Mouse (Mus musculus): ENCODE measurements around the gene Qpctl. TPM values are rescaled to one million over a fixed set of nuclear protein-coding genes. Genes with fewer than 3 reads are reported as not detected.

Qpctl gene
- polyA plus RNA-seq, 1 experiment from 2014 or later = 21.2 TPM

DNA sequence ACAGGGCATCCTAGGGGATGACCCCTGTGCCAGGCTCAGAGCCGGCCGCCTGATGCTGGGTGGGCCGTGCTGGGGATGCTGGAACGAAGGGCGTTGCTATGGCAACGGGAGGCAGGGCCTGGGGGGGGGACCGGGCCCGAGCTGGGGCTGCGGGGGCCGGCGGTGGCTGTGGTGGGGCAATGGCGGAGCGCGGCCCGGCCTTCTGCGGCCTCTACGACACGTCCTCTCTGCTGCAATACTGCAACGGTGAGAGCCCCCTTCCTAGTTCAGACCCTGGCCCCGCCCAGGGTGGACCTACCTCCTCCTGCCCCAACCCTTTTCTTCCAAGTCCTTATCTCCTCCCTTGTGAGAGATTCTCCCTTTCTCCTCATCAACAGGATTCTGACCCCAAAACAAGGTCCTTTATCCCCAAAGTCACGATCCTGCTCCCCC lies 27.4 kb upstream of the Qpctl start:
- peak; percentile 53 for ATAC-seq (ENCODE audit: low FRiP score)
- Histone ChIP-seq H3K4me1 (peaks cover 48% of the 10 kb centered on the region), H3K9me3 (replicated peaks) (0 out of 2 replicates have a peak, but pooled peaks cover 7% of the 10 kb centered on the region), H3K27ac (peak overlapping the region; percentile 69), H3K4me2 (replicated peaks) (peak overlapping the region; percentile 56), H3K27me3 (peaks cover 63% of the 10 kb centered on the region), H3K36me3 (no peaks in the 10 kb centered on the region), H3K4me3 (peak overlapping the region; percentile 48), H3K9ac (peak overlapping the region; percentile 64)
- 4% methylated on average over 20 of the region's 21 CpGs for WGBS

DNA sequence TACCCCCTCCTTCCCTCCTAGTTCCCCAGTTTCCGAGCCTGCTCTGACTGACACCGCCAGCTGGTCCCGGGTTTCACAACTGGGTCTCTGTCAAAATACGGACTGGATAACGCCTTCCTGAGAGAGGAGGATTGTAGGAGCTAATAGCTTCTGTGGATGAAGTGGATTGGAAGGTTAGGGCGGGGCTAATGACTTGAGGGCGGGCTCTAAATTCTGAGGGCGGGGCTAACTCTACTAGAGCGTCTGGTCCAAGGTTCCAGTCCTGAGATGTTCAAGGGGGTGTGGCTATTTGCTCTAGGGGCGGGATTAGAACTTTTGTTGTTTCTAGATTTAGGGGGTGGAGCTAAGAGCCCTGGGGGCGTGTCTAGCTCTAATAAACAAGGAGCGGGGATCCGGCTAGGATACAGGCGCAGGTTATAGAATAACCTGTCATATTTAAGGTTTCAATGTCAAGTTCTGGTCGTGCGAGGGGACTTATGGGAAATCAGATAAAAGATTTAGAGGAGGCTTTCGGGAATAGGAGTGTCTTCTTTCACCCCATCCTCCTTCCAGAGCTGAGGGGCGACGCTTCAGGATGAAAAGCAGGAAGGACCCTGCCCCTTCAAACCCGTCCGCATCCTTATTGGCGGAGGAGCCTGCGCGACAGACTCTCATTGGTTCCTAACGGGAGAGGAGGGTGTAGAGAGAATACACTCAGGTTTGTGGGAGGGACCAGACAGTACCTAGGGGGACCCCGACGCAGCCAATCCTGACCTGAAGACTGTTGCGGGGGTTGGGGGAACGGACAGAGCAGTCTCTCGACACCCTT lies 26.8 kb upstream of the Qpctl start, which contains the start of gene Eml2:
Gene Eml2 (plus strand): TSS at position 714 of the 808 bp plus-strand sequence.
- H3K4me1 ChIP-seq = peaks cover 47% of the 10 kb centered on the region
- WGBS = under 1% methylated on average over 30 of the region's 30 CpGs
- H3K27me3 ChIP-seq = peaks cover 57% of the 10 kb centered on the region
- H3K4me3 ChIP-seq = peak within 1 kb of the TSS; percentile 48
- ATAC-seq (ENCODE audit: low FRiP score) = peak; percentile 94
- peak within 1 kb of the TSS; percentile 74 for H3K27ac ChIP-seq
- no peaks in the 10 kb centered on the region for H3K36me3 ChIP-seq
- 0 out of 2 replicates have a peak, but pooled peaks cover 7% of the 10 kb centered on the region for H3K9me3 ChIP-seq (replicated peaks)
- peak within 1 kb of the TSS; percentile 56 for H3K4me2 ChIP-seq (replicated peaks)
- peak within 1 kb of the TSS; percentile 64 for H3K9ac ChIP-seq

GRCm38 (mm10) chr7:19172874-19173273 lies 23.8 kb upstream of the Qpctl start:
- ATAC-seq (ENCODE audit: low FRiP score) = 0 out of 2 replicates have a peak, but pooled peaks have one; percentile 3
- Histone ChIP-seq H3K4me2 (replicated peaks) (peak overlapping the region; percentile 51), H3K36me3 (no peaks in the 10 kb centered on the region), H3K27me3 (peaks cover 31% of the 10 kb centered on the region), H3K4me3 (peak overlapping the region; percentile 26), H3K9me3 (replicated peaks) (no peaks in the 10 kb centered on the region), H3K27ac (no peak overlapping the region), H3K4me1 (peaks cover 26% of the 10 kb centered on the region), H3K9ac (peak overlapping the region; percentile 49; the same call in 1 of the 2 replicates)
- WGBS = 2% methylated on average over 17 of the region's 17 CpGs

DNA sequence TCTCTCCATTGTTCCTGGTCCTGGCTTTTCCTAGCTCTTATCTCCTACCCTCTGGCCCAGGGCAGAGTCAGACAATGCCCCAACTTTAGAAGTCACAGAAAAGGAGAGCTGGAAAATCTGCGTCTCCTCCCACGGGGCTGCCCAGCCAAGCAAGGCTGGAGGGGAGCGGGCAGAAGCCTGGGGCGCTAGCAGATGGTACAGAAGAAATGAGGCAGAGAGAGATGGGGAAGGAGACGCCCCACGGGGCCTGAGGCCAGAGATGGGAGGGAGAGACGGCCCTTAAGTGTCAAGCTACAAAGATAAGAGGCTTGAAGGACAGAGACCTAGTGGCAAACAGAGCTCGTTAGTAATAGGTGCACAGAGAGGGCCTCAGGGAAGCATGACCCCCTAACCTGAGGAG lies 22.7 kb upstream of the Qpctl start:
- ATAC-seq (ENCODE audit: low FRiP score) = no peak
- WGBS = 49% methylated on average over 8 of the region's 8 CpGs
- Histone ChIP-seq H3K27ac (peak overlapping the region; percentile 52; the same call in 1 of the 2 replicates), H3K4me2 (replicated peaks) (no peak overlapping the region), H3K9ac (peak overlapping the region; percentile 18; the same call in 1 of the 2 replicates), H3K4me3 (no peak overlapping the region), H3K4me1 (peaks cover 20% of the 10 kb centered on the region), H3K9me3 (replicated peaks) (no peaks in the 10 kb centered on the region), H3K36me3 (no peaks in the 10 kb centered on the region), H3K27me3 (peaks cover 24% of the 10 kb centered on the region)

- Histone ChIP-seq H3K4me2 (replicated peaks) (no peak overlapping the region), H3K36me3 (no peaks in the 10 kb centered on the region), H3K9me3 (replicated peaks) (no peaks in the 10 kb centered on the region), H3K4me3 (no peak overlapping the region), H3K27ac (no peak overlapping the region), H3K4me1 (peaks cover 23% of the 10 kb centered on the region), H3K27me3 (peaks cover 15% of the 10 kb centered on the region), H3K9ac (no peak overlapping the region)
- ATAC-seq (ENCODE audit: low FRiP score) = no peak
- WGBS = 63% methylated on average over 8 of the region's 8 CpGs
Observed at GRCm38 (mm10) chr7:19170142-19170541, 21.1 kb upstream of the Qpctl start.

DNA sequence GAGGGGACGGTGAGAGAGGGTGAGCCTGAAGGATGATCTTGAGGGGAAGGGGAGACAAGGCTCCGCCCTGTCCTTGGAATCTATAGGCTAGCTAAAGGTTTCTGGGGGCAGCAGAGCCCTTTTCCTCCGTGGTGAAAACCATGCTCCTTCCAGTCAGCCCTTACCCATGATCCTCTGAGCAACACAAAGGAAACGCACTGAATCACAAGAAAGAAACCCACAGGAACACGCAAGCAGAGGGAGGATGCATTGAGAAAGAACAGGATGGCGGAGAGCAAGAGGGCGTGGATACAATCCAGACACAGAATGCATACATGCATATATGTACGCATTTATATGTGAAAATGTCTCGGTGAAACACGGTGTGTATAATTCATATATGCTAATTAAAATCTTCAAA lies 20.4 kb upstream of the Qpctl start:
- H3K9me3 ChIP-seq (replicated peaks) = no peaks in the 10 kb centered on the region
- no peak overlapping the region for H3K4me2 ChIP-seq (replicated peaks)
- 63% methylated on average over 10 of the region's 10 CpGs for WGBS
- no peak overlapping the region for H3K4me3 ChIP-seq
- no peak overlapping the region for H3K27ac ChIP-seq
- no peak overlapping the region for H3K9ac ChIP-seq
- peaks cover 29% of the 10 kb centered on the region for H3K4me1 ChIP-seq
- H3K36me3 ChIP-seq = no peaks in the 10 kb centered on the region
- ATAC-seq (ENCODE audit: low FRiP score) = no peak
- H3K27me3 ChIP-seq = peaks cover 21% of the 10 kb centered on the region

DNA sequence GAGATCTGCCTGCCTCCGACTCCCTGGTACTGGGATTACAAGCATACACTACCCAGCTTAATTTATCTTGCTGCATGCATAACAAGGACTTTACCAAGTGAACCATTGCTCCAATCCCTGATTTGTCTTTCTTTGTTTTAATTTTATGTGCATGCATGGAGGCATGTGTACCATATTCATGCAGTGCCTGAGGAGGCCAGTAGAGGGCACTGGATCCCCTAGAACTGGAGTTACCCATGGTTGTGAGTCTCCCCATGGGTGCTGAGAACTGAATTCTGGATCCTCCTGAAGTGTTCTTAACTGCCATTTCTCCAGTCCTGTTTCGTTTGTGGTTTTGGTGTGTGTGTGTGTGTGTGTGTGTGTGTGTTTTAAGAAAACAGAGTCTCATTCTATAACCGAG lies 17.9 kb upstream of the Qpctl start:
- H3K27me3 ChIP-seq = peaks cover 44% of the 10 kb centered on the region
- no peaks in the 10 kb centered on the region for H3K9me3 ChIP-seq (replicated peaks)
- no peak overlapping the region for H3K9ac ChIP-seq
- no peak for ATAC-seq (ENCODE audit: low FRiP score)
- no peak overlapping the region for H3K27ac ChIP-seq
- H3K4me2 ChIP-seq (replicated peaks) = no peak overlapping the region
- peaks cover 28% of the 10 kb centered on the region for H3K4me1 ChIP-seq
- 89% methylated on average over 3 of the region's 3 CpGs for WGBS
- no peak overlapping the region for H3K4me3 ChIP-seq
- H3K36me3 ChIP-seq = no peaks in the 10 kb centered on the region

DNA sequence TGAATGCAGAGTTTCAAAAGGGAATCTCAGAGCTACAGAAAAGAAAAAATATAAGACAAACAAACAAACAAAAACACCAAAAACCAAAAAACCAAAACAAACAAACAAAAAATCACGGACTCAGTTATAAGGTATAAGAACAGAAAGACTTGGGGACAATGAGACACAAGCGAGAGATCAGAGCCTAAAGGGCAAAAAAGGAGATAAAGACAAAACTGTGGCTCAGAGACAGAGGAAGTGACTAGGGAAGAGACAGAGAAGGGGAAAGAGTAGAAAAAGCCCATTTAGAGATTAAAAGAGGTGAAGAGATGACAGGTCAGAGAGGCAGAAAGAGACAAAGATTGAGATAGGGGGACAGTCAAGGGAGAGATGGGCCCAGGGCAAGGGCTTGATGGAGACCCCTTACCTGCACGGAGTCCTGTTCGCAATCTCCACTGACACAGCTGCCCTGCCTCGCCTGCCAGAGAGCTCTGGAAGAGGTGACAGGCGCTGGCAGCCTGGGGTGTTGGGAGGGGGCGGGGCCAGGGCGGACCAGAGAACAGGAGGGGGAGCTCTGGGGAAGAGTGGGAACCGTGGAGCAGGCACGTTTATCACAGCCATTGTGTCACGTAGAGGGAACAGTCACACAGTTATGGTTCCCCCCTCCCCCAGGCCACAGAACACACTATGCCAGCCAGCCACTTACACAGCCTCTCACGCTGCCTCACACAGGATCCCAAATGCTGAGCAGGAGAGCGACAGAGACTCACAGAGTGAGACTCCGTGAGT lies 16.7 kb upstream of the Qpctl start, which contains the start of gene Gipr:
Gene Gipr (minus strand): TSS at position 472 of the 768 bp plus-strand sequence.
- Histone ChIP-seq H3K4me2 (replicated peaks) (peak within 1 kb of the TSS; percentile 34), H3K4me3 (no peak within 1 kb of the TSS), H3K9me3 (replicated peaks) (no peaks in the 10 kb centered on the region), H3K4me1 (peaks cover 22% of the 10 kb centered on the region), H3K27me3 (peaks cover 45% of the 10 kb centered on the region), H3K9ac (0 out of 2 replicates have a peak within 1 kb of the TSS, but pooled peaks have one; percentile 20), H3K27ac (no peak within 1 kb of the TSS), H3K36me3 (no peaks in the 10 kb centered on the region)
- WGBS = 11% methylated on average over 14 of the region's 14 CpGs
- ATAC-seq (ENCODE audit: low FRiP score) = peak; percentile 23; the same call in 1 of the 2 replicates

DNA sequence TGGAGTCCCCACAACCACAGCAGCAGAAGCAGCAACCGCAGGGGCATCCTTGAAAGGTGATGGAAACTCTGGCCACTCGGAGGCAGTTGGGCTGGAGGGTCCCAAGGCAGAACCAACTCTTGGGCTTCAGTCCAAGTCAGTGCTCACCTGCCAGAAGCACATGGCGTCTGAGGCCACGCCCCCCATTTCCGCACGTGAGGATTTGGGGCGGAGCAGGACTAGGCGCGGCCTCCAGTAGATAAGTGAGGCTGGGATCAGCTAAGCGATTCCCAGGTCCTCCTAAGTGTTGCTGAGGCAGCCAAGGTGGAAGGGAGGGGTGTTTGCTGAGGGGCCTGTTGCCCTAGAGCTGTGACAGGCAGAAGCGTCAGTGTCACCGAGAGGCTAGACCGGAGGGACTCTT lies 15.9 kb upstream of the Qpctl start:
- Histone ChIP-seq H3K4me1 (peaks cover 29% of the 10 kb centered on the region), H3K27ac (no peak overlapping the region), H3K4me2 (replicated peaks) (peak overlapping the region; percentile 22), H3K4me3 (no peak overlapping the region), H3K9ac (no peak overlapping the region), H3K27me3 (peaks cover 54% of the 10 kb centered on the region), H3K36me3 (no peaks in the 10 kb centered on the region), H3K9me3 (replicated peaks) (no peaks in the 10 kb centered on the region)
- no peak for ATAC-seq (ENCODE audit: low FRiP score)
- WGBS = 3% methylated on average over 13 of the region's 13 CpGs

DNA sequence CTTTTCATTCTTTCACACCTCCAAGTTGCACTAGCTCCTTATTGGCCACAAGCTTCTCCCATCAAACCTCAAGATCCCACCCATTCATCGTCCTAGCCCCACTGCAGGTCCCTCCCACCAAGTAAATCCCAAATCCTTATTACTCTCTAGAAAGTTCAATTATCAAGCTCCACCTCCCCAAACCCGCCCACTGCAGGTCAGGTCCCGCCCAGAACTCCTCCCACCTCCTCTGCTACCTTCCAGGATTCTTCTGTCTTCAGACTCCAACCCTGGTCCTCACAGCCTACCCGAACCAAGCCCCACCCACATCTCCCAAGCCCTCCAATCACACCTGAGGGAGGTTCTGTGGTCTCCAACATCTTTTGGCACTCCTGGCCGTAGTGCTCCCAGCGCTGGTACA lies 15.1 kb upstream of the Qpctl start:
- no peak overlapping the region for H3K9ac ChIP-seq
- ATAC-seq (ENCODE audit: low FRiP score) = no peak
- no peaks in the 10 kb centered on the region for H3K9me3 ChIP-seq (replicated peaks)
- H3K27ac ChIP-seq = no peak overlapping the region
- H3K4me2 ChIP-seq (replicated peaks) = peak overlapping the region; percentile 22; the same call in 1 of the 2 replicates
- peaks cover 29% of the 10 kb centered on the region for H3K4me1 ChIP-seq
- no peaks in the 10 kb centered on the region for H3K36me3 ChIP-seq
- H3K27me3 ChIP-seq = peaks cover 62% of the 10 kb centered on the region
- no peak overlapping the region for H3K4me3 ChIP-seq
- WGBS = under 1% methylated on average over 6 of the region's 6 CpGs

DNA sequence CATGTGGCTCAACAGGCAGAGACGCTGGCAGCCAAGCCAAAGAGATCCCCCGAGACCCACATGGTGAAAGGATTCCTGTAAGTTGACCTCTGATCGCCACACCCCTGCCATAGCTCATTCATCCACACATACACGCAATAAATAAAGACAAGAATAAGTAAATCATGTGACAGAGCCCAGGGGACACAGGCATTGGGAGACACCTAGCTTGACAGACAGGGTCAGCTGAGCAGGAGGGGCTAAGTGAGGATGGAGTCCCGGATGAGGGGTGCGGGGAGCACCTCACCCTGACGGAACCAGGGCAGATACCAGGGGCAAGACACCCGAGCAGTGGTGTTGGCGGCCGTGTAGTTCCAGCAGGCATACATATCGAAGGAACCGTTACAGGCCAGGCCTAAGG lies 14.7 kb upstream of the Qpctl start:
- Histone ChIP-seq H3K4me3 (no peak overlapping the region), H3K27ac (no peak overlapping the region), H3K36me3 (no peaks in the 10 kb centered on the region), H3K27me3 (peaks cover 64% of the 10 kb centered on the region), H3K4me1 (peaks cover 29% of the 10 kb centered on the region), H3K9me3 (replicated peaks) (no peaks in the 10 kb centered on the region), H3K9ac (no peak overlapping the region), H3K4me2 (replicated peaks) (peak overlapping the region; percentile 22; the same call in 1 of the 2 replicates)
- WGBS = 31% methylated on average over 12 of the region's 12 CpGs
- no peak for ATAC-seq (ENCODE audit: low FRiP score)

DNA sequence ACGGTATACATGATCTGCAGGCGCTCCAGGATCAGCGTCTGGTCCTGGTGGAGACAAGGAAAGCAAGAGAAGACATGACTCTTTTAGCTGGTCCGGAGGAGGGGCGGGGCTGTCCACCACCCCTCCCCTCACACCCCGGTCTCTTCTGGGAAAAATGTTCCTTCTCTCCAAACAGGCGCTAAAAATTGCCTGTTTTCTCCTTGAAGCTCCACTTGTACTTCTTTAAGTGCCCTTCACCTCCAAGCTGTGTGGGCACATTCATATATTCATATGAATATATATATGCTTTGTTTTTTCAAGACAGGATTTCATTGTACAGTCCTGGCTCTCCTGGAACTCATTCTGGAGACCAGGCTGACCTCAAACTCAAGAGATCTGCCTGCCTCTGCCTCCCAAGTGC lies 13.8 kb upstream of the Qpctl start:
- H3K27me3 ChIP-seq = peaks cover 63% of the 10 kb centered on the region
- no peak overlapping the region for H3K4me2 ChIP-seq (replicated peaks)
- H3K27ac ChIP-seq = no peak overlapping the region
- no peak overlapping the region for H3K4me3 ChIP-seq
- peaks cover 29% of the 10 kb centered on the region for H3K4me1 ChIP-seq
- no peak overlapping the region for H3K9ac ChIP-seq
- WGBS = 81% methylated on average over 7 of the region's 7 CpGs
- ATAC-seq (ENCODE audit: low FRiP score) = no peak
- H3K36me3 ChIP-seq = no peaks in the 10 kb centered on the region
- H3K9me3 ChIP-seq (replicated peaks) = no peaks in the 10 kb centered on the region
